Mouse (Mus musculus): Measurements from ENCODE around the gene Zbtb44. TPM values are rescaled to one million over a fixed set of nuclear protein-coding genes. Genes with fewer than 3 reads are reported as not detected.

Zbtb44 gene
- polyA plus RNA-seq, 1 experiment from 2014 or later, result 6.3 TPM

GRCm38 (mm10) chr9:31010040-31010439 is 20.4 kb upstream of the Zbtb44 start:
- H3K4me2 ChIP-seq (ENCODE audit: low read depth, low read length), result no peak overlapping the region
- no peak for ATAC-seq (replicated peaks; ENCODE audit: insufficient number of reproducible peaks, low FRiP score, low TSS enrichment, low read depth)
- H3K9me3 ChIP-seq (replicated peaks; ENCODE audit: control insufficient read depth, low read length), result no peaks in the 10 kb centered on the region
- no peak for DNase-seq (ENCODE audit: low spot score)
- H3K4me3 ChIP-seq (ENCODE audit: low read depth, low read length), result no peak overlapping the region
- no peaks in the 10 kb centered on the region for H3K27me3 ChIP-seq (ENCODE audit: control insufficient read depth, insufficient read depth, low read length)
- no peaks in the 10 kb centered on the region for H3K4me1 ChIP-seq (ENCODE audit: control insufficient read depth, insufficient read depth, low read length)
- H3K9ac ChIP-seq (replicated peaks; ENCODE audit: low read length), result no peak overlapping the region
- no peaks in the 10 kb centered on the region for H3K36me3 ChIP-seq (replicated peaks; ENCODE audit: control insufficient read depth, insufficient read depth, low read depth, low read length)
- H3K27ac ChIP-seq (replicated peaks; ENCODE audit: low read depth, low read length), result no peak overlapping the region
- 70% methylated on average over 3 of the region's 3 CpGs for WGBS

GRCm38 (mm10) chr9:31010749-31011148 is 19.7 kb upstream of the Zbtb44 start:
- Histone ChIP-seq H3K4me3 (ENCODE audit: low read depth, low read length) (no peak overlapping the region), H3K4me2 (ENCODE audit: low read depth, low read length) (no peak overlapping the region), H3K27me3 (ENCODE audit: control insufficient read depth, insufficient read depth, low read length) (no peaks in the 10 kb centered on the region), H3K36me3 (replicated peaks; ENCODE audit: control insufficient read depth, insufficient read depth, low read depth, low read length) (no peaks in the 10 kb centered on the region), H3K27ac (replicated peaks; ENCODE audit: low read depth, low read length) (no peak overlapping the region), H3K4me1 (ENCODE audit: control insufficient read depth, insufficient read depth, low read length) (no peaks in the 10 kb centered on the region), H3K9ac (replicated peaks; ENCODE audit: low read length) (no peak overlapping the region), H3K9me3 (replicated peaks; ENCODE audit: control insufficient read depth, low read length) (no peaks in the 10 kb centered on the region)
- ATAC-seq (replicated peaks; ENCODE audit: insufficient number of reproducible peaks, low FRiP score, low TSS enrichment, low read depth) (no peak), DNase-seq (ENCODE audit: low spot score) (no peak)
- 76% methylated on average over 3 of the region's 3 CpGs for WGBS

GRCm38 (mm10) chr9:31011533-31011932 is 18.9 kb upstream of the Zbtb44 start:
- Histone ChIP-seq H3K27ac (replicated peaks; ENCODE audit: low read depth, low read length) (no peak overlapping the region), H3K4me2 (ENCODE audit: low read depth, low read length) (no peak overlapping the region), H3K4me1 (ENCODE audit: control insufficient read depth, insufficient read depth, low read length) (no peaks in the 10 kb centered on the region), H3K27me3 (ENCODE audit: control insufficient read depth, insufficient read depth, low read length) (no peaks in the 10 kb centered on the region), H3K36me3 (replicated peaks; ENCODE audit: control insufficient read depth, insufficient read depth, low read depth, low read length) (no peaks in the 10 kb centered on the region), H3K9ac (replicated peaks; ENCODE audit: low read length) (no peak overlapping the region), H3K4me3 (ENCODE audit: low read depth, low read length) (no peak overlapping the region), H3K9me3 (replicated peaks; ENCODE audit: control insufficient read depth, low read length) (no peaks in the 10 kb centered on the region)
- DNase-seq (ENCODE audit: low spot score) (peak; percentile 14), ATAC-seq (replicated peaks; ENCODE audit: insufficient number of reproducible peaks, low FRiP score, low TSS enrichment, low read depth) (no peak)
- 36% methylated on average over 1 of the region's 1 CpGs for WGBS

GRCm38 (mm10) chr9:31012674-31013073 is 17.8 kb upstream of the Zbtb44 start:
- DNase-seq (ENCODE audit: low spot score) (no peak), ATAC-seq (replicated peaks; ENCODE audit: insufficient number of reproducible peaks, low FRiP score, low TSS enrichment, low read depth) (no peak)
- H3K27ac ChIP-seq (replicated peaks; ENCODE audit: low read depth, low read length), result no peak overlapping the region
- H3K4me2 ChIP-seq (ENCODE audit: low read depth, low read length), result no peak overlapping the region
- H3K4me3 ChIP-seq (ENCODE audit: low read depth, low read length), result no peak overlapping the region
- 82% methylated on average over 4 of the region's 4 CpGs for WGBS
- H3K27me3 ChIP-seq (ENCODE audit: control insufficient read depth, insufficient read depth, low read length), result no peaks in the 10 kb centered on the region
- H3K36me3 ChIP-seq (replicated peaks; ENCODE audit: control insufficient read depth, insufficient read depth, low read depth, low read length), result no peaks in the 10 kb centered on the region
- no peak overlapping the region for H3K9ac ChIP-seq (replicated peaks; ENCODE audit: low read length)
- no peaks in the 10 kb centered on the region for H3K9me3 ChIP-seq (replicated peaks; ENCODE audit: control insufficient read depth, low read length)
- no peaks in the 10 kb centered on the region for H3K4me1 ChIP-seq (ENCODE audit: control insufficient read depth, insufficient read depth, low read length)

- no peak overlapping the region for H3K4me3 ChIP-seq (ENCODE audit: low read depth, low read length)
- H3K4me1 ChIP-seq (ENCODE audit: control insufficient read depth, insufficient read depth, low read length), result no peaks in the 10 kb centered on the region
- 89% methylated on average over 4 of the region's 4 CpGs for WGBS
- H3K9me3 ChIP-seq (replicated peaks; ENCODE audit: control insufficient read depth, low read length), result no peaks in the 10 kb centered on the region
- no peak for DNase-seq (ENCODE audit: low spot score)
- H3K9ac ChIP-seq (replicated peaks; ENCODE audit: low read length), result no peak overlapping the region
- H3K4me2 ChIP-seq (ENCODE audit: low read depth, low read length), result no peak overlapping the region
- no peaks in the 10 kb centered on the region for H3K27me3 ChIP-seq (ENCODE audit: control insufficient read depth, insufficient read depth, low read length)
- H3K27ac ChIP-seq (replicated peaks; ENCODE audit: low read depth, low read length), result no peak overlapping the region
- no peak for ATAC-seq (replicated peaks; ENCODE audit: insufficient number of reproducible peaks, low FRiP score, low TSS enrichment, low read depth)
- no peaks in the 10 kb centered on the region for H3K36me3 ChIP-seq (replicated peaks; ENCODE audit: control insufficient read depth, insufficient read depth, low read depth, low read length)
Measured at GRCm38 (mm10) chr9:31013415-31013814, 17.0 kb upstream of the Zbtb44 start.

GRCm38 (mm10) chr9:31017616-31018015 is 12.8 kb upstream of the Zbtb44 start:
- Histone ChIP-seq H3K27ac (replicated peaks; ENCODE audit: low read depth, low read length) (no peak overlapping the region), H3K36me3 (replicated peaks; ENCODE audit: control insufficient read depth, insufficient read depth, low read depth, low read length) (no peaks in the 10 kb centered on the region), H3K9ac (replicated peaks; ENCODE audit: low read length) (no peak overlapping the region), H3K9me3 (replicated peaks; ENCODE audit: control insufficient read depth, low read length) (no peaks in the 10 kb centered on the region), H3K4me3 (ENCODE audit: low read depth, low read length) (no peak overlapping the region), H3K27me3 (ENCODE audit: control insufficient read depth, insufficient read depth, low read length) (no peaks in the 10 kb centered on the region), H3K4me1 (ENCODE audit: control insufficient read depth, insufficient read depth, low read length) (no peaks in the 10 kb centered on the region), H3K4me2 (ENCODE audit: low read depth, low read length) (no peak overlapping the region)
- 77% methylated on average over 4 of the region's 4 CpGs for WGBS
- no peak for ATAC-seq (replicated peaks; ENCODE audit: insufficient number of reproducible peaks, low FRiP score, low TSS enrichment, low read depth)
- DNase-seq (ENCODE audit: low spot score), result no peak

- ATAC-seq (replicated peaks; ENCODE audit: insufficient number of reproducible peaks, low FRiP score, low TSS enrichment, low read depth), result no peak
Measured at GRCm38 (mm10) chr9:31018158-31018557, 12.3 kb upstream of the Zbtb44 start.

GRCm38 (mm10) chr9:31018705-31019104 is 11.7 kb upstream of the Zbtb44 start:
- Histone ChIP-seq H3K27me3 (ENCODE audit: control insufficient read depth, insufficient read depth, low read length) (no peaks in the 10 kb centered on the region), H3K9ac (replicated peaks; ENCODE audit: low read length) (no peak overlapping the region), H3K4me1 (ENCODE audit: control insufficient read depth, insufficient read depth, low read length) (no peaks in the 10 kb centered on the region), H3K27ac (replicated peaks; ENCODE audit: low read depth, low read length) (no peak overlapping the region), H3K36me3 (replicated peaks; ENCODE audit: control insufficient read depth, insufficient read depth, low read depth, low read length) (no peaks in the 10 kb centered on the region), H3K4me2 (ENCODE audit: low read depth, low read length) (no peak overlapping the region), H3K9me3 (replicated peaks; ENCODE audit: control insufficient read depth, low read length) (no peaks in the 10 kb centered on the region), H3K4me3 (ENCODE audit: low read depth, low read length) (no peak overlapping the region)
- DNase-seq (ENCODE audit: low spot score) (no peak), ATAC-seq (replicated peaks; ENCODE audit: insufficient number of reproducible peaks, low FRiP score, low TSS enrichment, low read depth) (no peak)

More at GRCm38 (mm10) chr9:31018158-31018557, 12.3 kb upstream of the Zbtb44 start:
- DNase-seq (ENCODE audit: low spot score), result no peak
- H3K9me3 ChIP-seq (replicated peaks; ENCODE audit: control insufficient read depth, low read length), result no peaks in the 10 kb centered on the region
- H3K27me3 ChIP-seq (ENCODE audit: control insufficient read depth, insufficient read depth, low read length), result no peaks in the 10 kb centered on the region
- H3K27ac ChIP-seq (replicated peaks; ENCODE audit: low read depth, low read length), result no peak overlapping the region
- H3K36me3 ChIP-seq (replicated peaks; ENCODE audit: control insufficient read depth, insufficient read depth, low read depth, low read length), result no peaks in the 10 kb centered on the region
- H3K4me2 ChIP-seq (ENCODE audit: low read depth, low read length), result no peak overlapping the region
- WGBS, result 91% methylated on average over 3 of the region's 3 CpGs
- H3K4me1 ChIP-seq (ENCODE audit: control insufficient read depth, insufficient read depth, low read length), result no peaks in the 10 kb centered on the region
- H3K9ac ChIP-seq (replicated peaks; ENCODE audit: low read length), result no peak overlapping the region
- H3K4me3 ChIP-seq (ENCODE audit: low read depth, low read length), result no peak overlapping the region

Data from embryonic facial prominence, embryonic 11.5 days (tissue).